Mouse (Mus musculus) kidney, embryonic 14.5 days (tissue): ENCODE measurements around the gene Pla1a. TPM values are rescaled to one million over a fixed set of nuclear protein-coding genes. Genes with fewer than 3 reads are reported as not detected.

Source experiments
- ATAC-seq: fragments of 200-750 bp; cut with Nextera tagmentation; 2 replicates; pipeline ENCODE4 v1.8.0; 2017; ENCODE audit warnings: moderate number of reproducible peaks, mild to moderate bottlenecking, moderate TSS enrichment, moderate library complexity; ENCODE audit not compliant: low FRiP score, low TSS enrichment
- H3K27ac ChIP-seq: fragments of 300-500 bp; sonication (generic); 2 replicates; pipeline ENCODE4 v1.5.1; 2014; ENCODE audit warnings: low read depth, mild to moderate bottlenecking, low read length, moderate library complexity, mixed read lengths
- H3K27me3 ChIP-seq: fragments of 300-500 bp; sonication (generic); 2 replicates; pipeline ENCODE4 v1.6.1; 2014; ENCODE audit warnings: mild to moderate bottlenecking, low read length; ENCODE audit not compliant: control insufficient read depth, insufficient read depth
- H3K36me3 ChIP-seq: fragments of 300-500 bp; sonication (generic); 2 replicates; pipeline ENCODE4 v1.6.1; 2014; ENCODE audit warnings: low read length, mixed read lengths; ENCODE audit not compliant: control insufficient read depth, insufficient read depth
- H3K4me1 ChIP-seq: fragments of 300-500 bp; sonication (generic); 2 replicates; pipeline ENCODE4 v1.6.1; 2014; ENCODE audit warnings: low read length, mixed read lengths; ENCODE audit not compliant: control insufficient read depth, insufficient read depth
- H3K4me2 ChIP-seq: fragments of 300-500 bp; sonication (generic); replicated peaks from 2 replicates; pipeline ENCODE4 v1.6.1; 2014; ENCODE audit warnings: low read depth, mild to moderate bottlenecking, low read length
- H3K4me3 ChIP-seq: fragments of 300-500 bp; sonication (generic); 2 replicates; pipeline ENCODE4 v1.5.1; 2014; ENCODE audit warnings: mild to moderate bottlenecking, low read length
- H3K9ac ChIP-seq: fragments of 300-500 bp; sonication (generic); 2 replicates; pipeline ENCODE4 v1.6.1; 2014; ENCODE audit warnings: low read depth, mild to moderate bottlenecking, low read length, moderate library complexity
- H3K9me3 ChIP-seq: fragments of 300-500 bp; sonication (generic); 2 replicates; pipeline ENCODE4 v1.6.1; 2016; ENCODE audit warnings: low read length; ENCODE audit not compliant: control insufficient read depth
- WGBS: fragments of 180-500 bp; shearing (Covaris S2); extraction: QIAGEN DNeasy Blood & Tissue Kit; methylation state at CpG from one replicate; pipeline ENCODE4 v1.1.7; 2014; 5-methylcytosine and 5-hydroxymethylcytosine counted together
- polyA plus RNA-seq: library from polyadenylated mRNA; unstranded; fragments of >200 nt; fragmentation: Nextera tagmentation; extraction: Ambion mirVana; gene quantifications from 2 replicates; pipeline ENCODE4 v1.2.1, GENCODE M21; 2014

Gene Pla1a
- polyA plus RNA-seq, 1 experiment from 2014 or later, result 0.79 TPM

DNA sequence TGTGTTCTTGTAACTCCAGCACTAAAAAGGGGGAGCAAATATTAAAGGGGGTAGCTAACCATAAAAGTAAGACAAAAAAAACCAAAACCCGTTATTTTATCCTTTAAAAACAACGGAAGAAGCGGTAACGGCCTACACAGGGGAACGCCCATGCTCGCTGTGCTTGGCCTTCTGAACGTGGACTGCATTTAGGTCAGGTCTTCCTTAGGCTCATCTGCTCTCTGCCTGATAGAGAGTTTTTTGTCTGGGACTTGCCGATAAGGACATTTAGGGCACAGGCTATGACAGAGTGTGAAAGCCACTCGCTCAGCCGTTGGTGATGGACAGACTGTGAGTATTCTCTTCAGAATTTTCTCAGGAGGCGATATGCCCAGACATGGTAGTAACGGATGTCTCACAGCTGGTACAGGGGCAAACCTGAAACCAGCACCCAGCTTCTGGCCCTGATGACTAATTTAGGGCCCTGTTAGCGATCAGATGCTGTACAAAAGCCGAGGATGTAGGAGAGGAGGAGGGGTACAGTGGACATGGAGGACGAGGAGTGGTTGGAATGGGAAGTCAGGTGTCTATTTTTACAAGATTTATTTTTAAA is 61.1 kb downstream of the Pla1a start:
- Histone ChIP-seq H3K4me2 (no peak overlapping the region), H3K27me3 (no peaks in the 10 kb centered on the region), H3K9ac (no peak overlapping the region), H3K4me3 (no peak overlapping the region), H3K36me3 (no peaks in the 10 kb centered on the region), H3K9me3 (no peaks in the 10 kb centered on the region), H3K4me1 (no peaks in the 10 kb centered on the region), H3K27ac (no peak overlapping the region)
- no peak for ATAC-seq
- WGBS, result 81% methylated on average over 15 of the region's 15 CpGs

DNA sequence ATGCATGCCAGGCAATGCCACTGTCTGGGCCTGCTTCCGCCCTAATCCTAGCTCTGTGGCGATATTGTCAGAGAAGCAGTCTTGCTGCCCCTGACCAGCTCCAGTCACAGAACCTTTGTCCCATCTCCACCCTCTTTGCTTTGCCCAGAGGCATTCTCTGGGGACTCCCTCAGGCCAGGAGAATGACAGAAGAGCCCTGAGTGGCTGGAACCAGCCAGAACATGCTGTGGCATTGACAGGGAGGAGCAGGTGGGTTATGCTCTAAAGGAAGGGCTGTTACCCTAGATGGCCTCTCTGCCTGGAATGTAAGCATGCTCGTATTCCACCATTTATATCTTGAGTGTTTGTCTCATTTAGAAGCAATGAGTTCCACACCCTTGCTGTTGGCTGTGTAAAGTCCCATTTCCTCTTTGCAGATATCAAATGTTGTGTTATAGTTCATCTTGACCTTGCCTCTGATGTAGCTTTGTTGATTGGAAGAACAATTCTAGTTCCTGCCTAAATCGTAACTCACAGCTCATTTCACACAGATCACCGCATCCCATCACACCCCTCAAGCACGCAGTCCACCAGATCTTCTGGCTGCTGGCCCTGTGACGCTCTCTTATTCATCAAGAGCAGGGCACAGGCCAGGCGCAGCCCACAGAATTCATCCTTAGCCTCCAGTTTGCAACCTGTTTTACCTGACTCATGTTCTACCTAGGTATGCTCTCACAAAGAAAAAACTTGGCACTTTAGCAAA is 62.1 kb downstream of the Pla1a start:
- Histone ChIP-seq H3K9ac (no peak overlapping the region), H3K4me3 (no peak overlapping the region), H3K27me3 (no peaks in the 10 kb centered on the region), H3K36me3 (no peaks in the 10 kb centered on the region), H3K27ac (no peak overlapping the region), H3K4me1 (no peaks in the 10 kb centered on the region), H3K4me2 (no peak overlapping the region), H3K9me3 (no peaks in the 10 kb centered on the region)
- WGBS, result 67% methylated on average over 8 of the region's 8 CpGs
- no peak for ATAC-seq

DNA sequence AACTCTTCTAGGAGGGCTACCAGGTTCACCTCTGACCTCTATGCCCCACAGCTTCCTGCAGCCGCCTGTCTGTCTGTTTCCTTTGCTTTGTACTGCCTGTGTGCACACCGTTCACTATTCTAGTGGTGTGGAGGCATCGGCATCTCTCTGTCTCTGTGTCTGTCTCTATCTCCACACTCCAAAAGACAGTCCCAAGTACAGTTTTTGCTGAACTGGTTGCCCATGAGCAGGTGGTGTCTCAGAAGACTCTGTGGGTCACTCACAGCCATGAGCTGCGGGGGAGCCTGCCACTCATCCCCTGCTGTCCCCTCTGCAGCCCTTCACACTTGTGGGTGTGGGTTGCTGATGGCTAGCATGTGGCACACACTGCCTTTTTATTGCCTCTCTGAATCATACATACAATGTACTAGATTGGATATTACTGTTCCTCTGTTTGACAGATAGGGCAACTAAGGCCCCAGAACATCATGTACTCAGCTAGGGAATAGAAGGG is 62.9 kb downstream of the Pla1a start:
- H3K4me2 ChIP-seq, result no peak overlapping the region
- H3K27me3 ChIP-seq, result no peaks in the 10 kb centered on the region
- no peaks in the 10 kb centered on the region for H3K36me3 ChIP-seq
- 76% methylated on average over 4 of the region's 4 CpGs for WGBS
- no peak overlapping the region for H3K9ac ChIP-seq
- no peak overlapping the region for H3K4me3 ChIP-seq
- no peaks in the 10 kb centered on the region for H3K9me3 ChIP-seq
- H3K27ac ChIP-seq, result no peak overlapping the region
- no peak for ATAC-seq
- H3K4me1 ChIP-seq, result no peaks in the 10 kb centered on the region

DNA sequence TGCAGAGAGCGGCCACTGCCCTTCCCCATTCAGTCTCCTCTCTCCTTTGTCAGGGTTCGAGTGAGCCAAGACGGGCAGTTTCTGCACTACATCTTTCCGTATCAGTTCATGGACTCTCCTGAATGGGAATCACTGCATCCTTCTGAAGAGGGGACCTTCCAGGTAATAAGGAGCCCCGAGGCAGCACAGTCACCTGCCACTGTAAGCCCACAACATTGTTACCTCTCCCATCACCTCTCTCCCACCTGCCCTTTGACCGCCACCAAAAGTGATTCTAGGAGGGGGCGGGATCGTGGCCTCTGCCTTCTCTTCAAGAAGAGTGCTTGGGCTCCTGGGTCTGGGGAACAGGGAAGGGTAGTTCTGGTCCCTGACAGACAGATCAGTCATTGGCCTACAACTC is 63.5 kb downstream of the Pla1a start:
- no peak overlapping the region for H3K27ac ChIP-seq
- no peak overlapping the region for H3K4me2 ChIP-seq
- WGBS, result 86% methylated on average over 8 of the region's 8 CpGs
- H3K9ac ChIP-seq, result no peak overlapping the region
- H3K4me3 ChIP-seq, result no peak overlapping the region
- H3K9me3 ChIP-seq, result no peaks in the 10 kb centered on the region
- no peaks in the 10 kb centered on the region for H3K4me1 ChIP-seq
- H3K36me3 ChIP-seq, result no peaks in the 10 kb centered on the region
- no peak for ATAC-seq
- H3K27me3 ChIP-seq, result no peaks in the 10 kb centered on the region

DNA sequence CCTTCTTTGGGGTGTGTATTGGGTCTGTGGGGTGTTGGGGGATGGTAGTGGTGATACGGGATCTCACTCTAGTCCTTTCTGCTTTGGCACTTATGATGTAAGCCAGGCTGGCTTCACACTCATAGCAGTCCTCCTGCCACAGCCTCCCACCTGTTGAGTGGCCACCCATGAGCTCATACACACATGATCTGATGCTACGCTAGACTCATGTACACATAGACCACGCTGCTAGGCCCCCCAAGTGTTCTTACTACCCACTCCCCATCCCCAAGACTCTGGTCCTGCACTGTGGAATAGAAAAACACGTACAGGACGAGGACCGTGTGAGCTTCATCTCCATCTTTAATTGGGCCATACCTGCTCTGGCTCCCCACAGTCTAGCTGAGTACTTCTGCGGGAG is 63.9 kb downstream of the Pla1a start:
- no peaks in the 10 kb centered on the region for H3K4me1 ChIP-seq
- no peak overlapping the region for H3K4me2 ChIP-seq
- 88% methylated on average over 7 of the region's 7 CpGs for WGBS
- H3K9me3 ChIP-seq, result no peaks in the 10 kb centered on the region
- H3K36me3 ChIP-seq, result no peaks in the 10 kb centered on the region
- no peak overlapping the region for H3K4me3 ChIP-seq
- no peak overlapping the region for H3K9ac ChIP-seq
- no peak overlapping the region for H3K27ac ChIP-seq
- no peak for ATAC-seq
- H3K27me3 ChIP-seq, result no peaks in the 10 kb centered on the region

DNA sequence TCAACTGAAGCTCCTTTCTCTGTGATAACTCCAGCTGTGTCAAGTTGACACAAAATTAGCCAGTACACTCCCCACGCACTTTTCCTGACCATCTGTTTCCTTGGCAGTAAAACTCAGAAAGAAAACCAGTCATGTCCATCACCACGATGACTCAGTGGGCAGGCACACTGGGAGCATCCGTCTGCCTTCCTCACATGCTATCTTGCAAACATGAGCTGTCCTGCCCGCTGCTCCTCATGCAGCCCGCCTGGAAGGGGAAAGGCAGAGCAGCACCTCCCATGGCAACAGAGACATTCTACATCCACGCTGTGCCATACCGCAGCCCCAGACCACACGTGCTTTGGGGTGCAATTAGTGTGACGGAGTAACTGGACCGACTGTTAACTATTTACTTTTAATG is 64.6 kb downstream of the Pla1a start:
- Histone ChIP-seq H3K4me2 (no peak overlapping the region), H3K9me3 (no peaks in the 10 kb centered on the region), H3K36me3 (no peaks in the 10 kb centered on the region), H3K27ac (no peak overlapping the region), H3K9ac (no peak overlapping the region), H3K4me1 (no peaks in the 10 kb centered on the region), H3K4me3 (no peak overlapping the region), H3K27me3 (no peaks in the 10 kb centered on the region)
- 54% methylated on average over 10 of the region's 10 CpGs for WGBS
- ATAC-seq, result peak; percentile 49; the same call in 1 of the 2 replicates

DNA sequence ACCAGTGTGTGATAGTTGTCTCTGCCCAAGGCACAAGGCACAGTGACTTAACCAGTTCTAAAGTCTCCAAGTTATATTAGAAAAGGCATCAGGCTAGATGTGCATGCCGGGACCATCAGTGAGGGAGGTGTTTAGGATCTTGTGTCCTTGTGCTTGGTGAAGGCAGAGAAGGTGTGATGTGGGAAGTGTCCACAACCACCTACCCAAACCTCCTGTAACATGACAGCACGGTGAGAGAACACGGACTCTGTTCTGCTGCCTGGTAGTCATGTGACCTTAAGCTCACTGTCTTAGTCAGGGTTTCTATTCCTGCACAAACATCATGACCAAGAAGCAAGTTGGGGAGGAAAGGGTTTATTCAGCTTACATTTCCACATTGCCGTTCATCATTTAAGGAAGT is 66.7 kb downstream of the Pla1a start:
- H3K9ac ChIP-seq, result no peak overlapping the region
- no peak overlapping the region for H3K4me2 ChIP-seq
- H3K4me1 ChIP-seq, result no peaks in the 10 kb centered on the region
- H3K27me3 ChIP-seq, result no peaks in the 10 kb centered on the region
- no peaks in the 10 kb centered on the region for H3K9me3 ChIP-seq
- 78% methylated on average over 4 of the region's 4 CpGs for WGBS
- no peak overlapping the region for H3K27ac ChIP-seq
- H3K36me3 ChIP-seq, result no peaks in the 10 kb centered on the region
- H3K4me3 ChIP-seq, result no peak overlapping the region
- no peak for ATAC-seq

DNA sequence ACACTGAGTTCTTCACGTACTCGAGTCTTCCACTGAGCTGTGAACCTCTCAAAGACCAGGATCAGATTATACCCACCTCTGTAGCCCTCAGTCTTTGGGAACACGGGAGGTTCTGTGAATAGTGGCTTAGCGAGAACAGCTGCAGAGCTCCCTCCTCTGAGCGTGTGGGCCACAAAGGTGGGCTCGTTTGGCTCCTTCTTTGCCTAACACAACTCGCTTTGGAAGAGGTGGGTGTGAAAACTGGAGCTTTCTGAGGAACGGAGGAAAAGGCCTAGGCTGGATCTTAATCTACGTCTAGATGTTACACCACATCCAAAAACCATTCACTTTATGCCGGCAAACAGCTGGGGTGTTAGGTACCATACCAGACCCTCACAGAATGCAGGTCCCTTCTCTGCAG is 67.6 kb downstream of the Pla1a start:
- Histone ChIP-seq H3K4me1 (no peaks in the 10 kb centered on the region), H3K4me2 (no peak overlapping the region), H3K9me3 (no peaks in the 10 kb centered on the region), H3K9ac (no peak overlapping the region), H3K27me3 (no peaks in the 10 kb centered on the region), H3K4me3 (no peak overlapping the region), H3K36me3 (no peaks in the 10 kb centered on the region), H3K27ac (no peak overlapping the region)
- no peak for ATAC-seq
- 85% methylated on average over 10 of the region's 10 CpGs for WGBS

DNA sequence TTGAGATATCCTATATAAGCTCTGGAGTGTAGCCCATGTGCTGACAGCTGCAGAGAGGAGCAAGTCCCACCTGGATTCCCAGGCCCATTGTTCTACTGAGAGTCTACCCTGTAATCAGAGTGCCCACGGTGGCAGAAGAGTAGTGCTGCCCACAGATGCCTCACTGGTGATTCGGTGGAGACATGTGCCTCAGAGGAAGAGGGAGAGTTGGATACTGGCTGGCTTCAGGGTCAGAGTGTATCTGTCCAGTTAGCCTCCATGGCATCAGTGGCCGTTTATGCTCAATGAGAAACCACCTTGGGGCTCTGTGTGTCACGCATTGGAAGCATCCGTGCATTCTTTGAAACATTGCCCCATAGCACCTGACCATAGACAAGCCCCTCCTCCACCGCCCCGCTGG is 69.3 kb downstream of the Pla1a start:
- Histone ChIP-seq H3K4me2 (no peak overlapping the region), H3K27ac (no peak overlapping the region), H3K27me3 (no peaks in the 10 kb centered on the region), H3K36me3 (no peaks in the 10 kb centered on the region), H3K9ac (no peak overlapping the region), H3K4me3 (no peak overlapping the region), H3K9me3 (no peaks in the 10 kb centered on the region), H3K4me1 (no peaks in the 10 kb centered on the region)
- no peak for ATAC-seq
- WGBS, result 90% methylated on average over 7 of the region's 7 CpGs
